Mouse (Mus musculus): ENCODE data around the gene Fam43b.

DNA sequence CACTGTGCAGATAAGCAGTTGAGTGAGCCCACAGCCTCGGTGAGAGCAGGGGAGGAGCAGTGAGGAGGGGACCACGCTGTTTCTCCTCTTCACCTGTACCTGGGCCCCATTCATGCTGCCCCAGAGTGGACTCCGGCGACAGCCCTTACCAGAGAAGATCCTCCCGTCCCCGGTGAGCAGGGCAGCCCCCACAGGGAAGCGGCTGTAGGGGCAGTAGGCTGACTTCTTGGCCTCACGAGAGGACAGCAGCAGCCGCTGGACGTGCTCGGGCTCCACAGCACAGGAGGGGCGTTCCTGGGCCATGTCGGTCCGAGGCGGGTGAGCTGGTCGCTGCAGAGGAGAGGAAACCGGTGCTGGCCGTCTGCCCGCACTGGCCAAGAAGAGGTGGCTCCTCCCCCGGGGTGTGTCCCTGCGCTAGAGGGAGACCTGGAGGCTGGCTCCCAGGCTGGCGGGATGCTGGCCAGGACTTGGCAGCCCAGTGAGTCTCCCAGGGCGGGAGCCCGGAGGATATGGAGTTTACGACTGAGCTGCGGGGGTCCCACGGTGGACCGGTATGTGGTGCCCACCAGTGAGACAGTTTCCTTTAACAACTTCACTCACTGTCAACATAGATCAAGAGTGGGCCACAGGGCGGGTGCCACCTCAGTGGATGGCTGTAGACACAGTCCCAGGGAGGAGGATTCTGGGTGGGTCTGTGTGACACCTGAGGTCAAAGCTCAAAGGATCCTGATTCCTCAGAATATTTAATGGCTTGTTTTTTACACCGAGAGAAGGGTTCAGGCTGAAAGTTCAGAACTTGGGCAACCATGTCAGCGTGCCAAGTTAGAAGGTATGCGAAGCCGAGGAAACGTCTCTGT is 28.5 kb downstream of the Fam43b start, which contains the start of gene Cda:
- TF ChIP-seq CTCF (IDR thresholded peaks at IDR 0.05; ENCODE audit: low read depth) (0 out of 2 replicates have a peak, but pooled peaks have one; percentile 1), EP300 (IDR thresholded peaks at IDR 0.05; ENCODE audit: low read depth) (no peak)
